Mouse (Mus musculus): Measurements from ENCODE around the gene Cd300ld5. TPM values are rescaled to one million over a fixed set of nuclear protein-coding genes. Genes with fewer than 3 reads are reported as not detected.

Cd300ld5 gene
- polyA plus RNA-seq (2017; shearing (Covaris generic)): not detected

GRCm38 (mm10) chr11:115037669-115038068, at the start of gene Cd300ld5:
Gene Cd300ld5, minus strand, starts transcription at chr11:115037769.

GRCm38 (mm10) chr11:115062077-115062476, 24.5 kb upstream of the Cd300ld5 start, which contains the start of gene Cd300e:
Gene Cd300e, minus strand, starts transcription at chr11:115062177.

GRCm38 (mm10) chr11:115048259-115048658, 10.7 kb upstream of the Cd300ld5 start, which contains the start of gene Cd300ld3:
Gene Cd300ld3, minus strand, starts transcription at chr11:115048409.

GRCm38 (mm10) chr11:115026912-115027311, 10.7 kb downstream of the Cd300ld5 start, which contains the start of gene Cd300ld4:
Gene Cd300ld4, minus strand, starts transcription at chr11:115027012.

GRCm38 (mm10) chr11:115016093-115016492, 21.5 kb downstream of the Cd300ld5 start, which contains the start of gene Cd300ld2:
Gene Cd300ld2, minus strand, starts transcription at chr11:115016193.

GRCm38 (mm10) chr11:115001474-115002040, 36.0 kb downstream of the Cd300ld5 start, which contains the start of gene Cd300c2:
Gene Cd300c2, minus strand, starts transcription at chr11:115001880.

GRCm38 (mm10) chr11:114989793-114990192, 47.8 kb downstream of the Cd300ld5 start, which contains the start of gene Cd300ld:
Gene Cd300ld, minus strand, starts transcription at chr11:114989922.

Other genes with a start within 250 kb of the Cd300ld5 start
- gene Btbd17, start 241.8 kb downstream of the Cd300ld5 start, polyA plus RNA-seq (2017; shearing (Covaris generic)): not detected
- not detected for gene Gpr142, start 238.8 kb downstream of the Cd300ld5 start, polyA plus RNA-seq (2017; shearing (Covaris generic))
- 0.20 TPM for gene Gprc5c, start 186.6 kb downstream of the Cd300ld5 start, polyA plus RNA-seq (2017; shearing (Covaris generic))
- 1.3 TPM for gene Cd300a, start 147.7 kb downstream of the Cd300ld5 start, polyA plus RNA-seq (2017; shearing (Covaris generic))
- 0.32 TPM for gene Cd300lb, start 103.4 kb downstream of the Cd300ld5 start, polyA plus RNA-seq (2017; shearing (Covaris generic))
- gene Cd300c, start 68.6 kb downstream of the Cd300ld5 start, polyA plus RNA-seq (2017; shearing (Covaris generic)): not detected
- gene Cd300ld, start 47.8 kb downstream of the Cd300ld5 start, polyA plus RNA-seq (2017; shearing (Covaris generic)): 0.79 TPM
- 1.5 TPM for gene Cd300c2, start 35.9 kb downstream of the Cd300ld5 start, polyA plus RNA-seq (2017; shearing (Covaris generic))
- gene Cd300ld2, start 21.6 kb downstream of the Cd300ld5 start, polyA plus RNA-seq (2017; shearing (Covaris generic)): not detected
- not detected for gene Cd300ld4, start 10.8 kb downstream of the Cd300ld5 start, polyA plus RNA-seq (2017; shearing (Covaris generic))
- gene Cd300ld3, start 10.6 kb upstream of the Cd300ld5 start, polyA plus RNA-seq (2017; shearing (Covaris generic)): not detected
- 1.2 TPM for gene Cd300e, start 24.4 kb upstream of the Cd300ld5 start, polyA plus RNA-seq (2017; shearing (Covaris generic))
- gene Rab37, start 53.7 kb upstream of the Cd300ld5 start, polyA plus RNA-seq (2017; shearing (Covaris generic)): 248 TPM
- 2.1 TPM for gene Cd300lf, start 96.2 kb upstream of the Cd300ld5 start, polyA plus RNA-seq (2017; shearing (Covaris generic))
- 595 TPM for gene Slc9a3r1, start 125.6 kb upstream of the Cd300ld5 start, polyA plus RNA-seq (2017; shearing (Covaris generic))
- 18.1 TPM for gene Tmem104, start 149.7 kb upstream of the Cd300ld5 start, polyA plus RNA-seq (2017; shearing (Covaris generic))
- gene Nat9, start 150.1 kb upstream of the Cd300ld5 start, polyA plus RNA-seq (2017; shearing (Covaris generic)): 15.8 TPM
- gene Grin2c, start 229.5 kb upstream of the Cd300ld5 start, polyA plus RNA-seq (2017; shearing (Covaris generic)): not detected
- gene Fdxr, start 239.3 kb upstream of the Cd300ld5 start, polyA plus RNA-seq (2017; shearing (Covaris generic)): 39.5 TPM